10 mouse cellular contexts compared by ENCODE assay signal in the genomic region with DNA sequence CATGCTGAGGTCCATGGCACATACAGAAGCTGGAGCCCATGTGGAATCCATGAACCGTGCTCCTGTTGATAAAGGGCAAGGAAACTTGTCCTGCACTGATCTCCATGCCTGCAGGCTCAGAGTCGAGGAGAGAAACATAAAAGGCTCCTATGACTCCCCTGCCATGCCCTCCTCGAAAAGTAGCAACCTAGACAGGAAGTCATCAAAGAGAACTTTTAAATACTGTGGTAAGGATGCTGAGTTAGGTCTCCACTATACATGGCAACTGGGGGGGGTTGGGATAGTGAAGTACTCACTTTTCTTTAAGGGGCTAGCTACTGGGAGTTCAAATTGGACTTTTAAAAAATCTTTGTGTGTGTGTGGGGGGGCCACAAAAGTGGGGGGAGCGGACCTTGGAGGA.
"Had no signal": no experiment of that assay in that cellular context is flagged by ENCODE, and none has a peak within 500 bp of the region (broad histone marks: within the 10 kb centered on the region; RNA-seq: fewer than 3 reads in every experiment).

No protein-coding gene starts in this region.

- DNase-seq: kidney, adult 2 months; kidney, postnatal 25 days; layer of hippocampus, adult 9-11 months; liver, embryonic 13.5 days; lung, adult 2 months; lung, postnatal 14 days; lung, postnatal 4 days; midbrain, embryonic 14.5 days; right cerebral cortex, postnatal 14 days; right cerebral cortex, postnatal 4 days had no signal
